Mouse (Mus musculus): ENCODE results near the gene Ezh2. TPM values are rescaled to one million over a fixed set of nuclear protein-coding genes. Genes with fewer than 3 reads are reported as not detected.
"Not testable (repeated sequence)": the region's sequence is repeated elsewhere in the genome, so short reads cannot be mapped to it uniquely, and the experiment has no call there.

Ezh2 gene
- total and polyA plus RNA-seq, 2 experiments from 2014 or later = 23.1 to 32.0 TPM

- TF ChIP-seq CTCF (IDR thresholded peaks at IDR 0.05; ENCODE audit: low read depth) = no peak
- WGBS = 7% methylated on average over 9 of the region's 9 CpGs
- ATAC-seq (no peak), DNase-seq (ENCODE audit: low spot score) (peak; percentile 2)
- Histone ChIP-seq H3K4me3 (ENCODE audit: low read length) (peak overlapping the region; percentile 86), H3K36me3 (ENCODE audit: insufficient read depth, low read length) (no peaks in the 10 kb centered on the region), H3K4me2 (ENCODE audit: low read depth, low read length) (peak overlapping the region; percentile 94), H3K4me1 (ENCODE audit: insufficient read depth, low read length) (0 out of 2 replicates have a peak, but pooled peaks cover 3% of the 10 kb centered on the region), H3K27ac (peak overlapping the region; percentile 97), H3K9me3 (ENCODE audit: low read length) (no peaks in the 10 kb centered on the region), H3K27me3 (ENCODE audit: insufficient read depth, low read length) (no peaks in the 10 kb centered on the region), H3K9ac (replicated peaks; ENCODE audit: low read length) (peak overlapping the region; percentile 92)
Measured at GRCm38 (mm10) chr6:47593590-47593989, 1.6 kb downstream of the Ezh2 start.

- not testable (repeated sequence) for H3K4me2 ChIP-seq (ENCODE audit: low read depth, low read length); H3K27ac ChIP-seq; H3K4me3 ChIP-seq (ENCODE audit: low read length); ATAC-seq; H3K36me3 ChIP-seq (ENCODE audit: insufficient read depth, low read length); H3K9ac ChIP-seq (replicated peaks; ENCODE audit: low read length); H3K27me3 ChIP-seq (ENCODE audit: insufficient read depth, low read length); H3K9me3 ChIP-seq (ENCODE audit: low read length); DNase-seq (ENCODE audit: low spot score); H3K4me1 ChIP-seq (ENCODE audit: insufficient read depth, low read length)
- 96% methylated on average over 2 of the region's 2 CpGs for WGBS
Measured at GRCm38 (mm10) chr6:47587332-47587731, 7.8 kb downstream of the Ezh2 start.

- Histone ChIP-seq H3K9ac (replicated peaks; ENCODE audit: low read length) (no peak overlapping the region), H3K27ac (no peak overlapping the region), H3K27me3 (ENCODE audit: insufficient read depth, low read length) (no peaks in the 10 kb centered on the region), H3K4me2 (ENCODE audit: low read depth, low read length) (no peak overlapping the region), H3K4me1 (ENCODE audit: insufficient read depth, low read length) (no peaks in the 10 kb centered on the region), H3K4me3 (ENCODE audit: low read length) (no peak overlapping the region), H3K36me3 (ENCODE audit: insufficient read depth, low read length) (peaks cover 11% of the 10 kb centered on the region), H3K9me3 (ENCODE audit: low read length) (no peaks in the 10 kb centered on the region)
- ATAC-seq (no peak), DNase-seq (ENCODE audit: low spot score) (no peak)
- 93% methylated on average over 2 of the region's 2 CpGs for WGBS
- TF ChIP-seq CTCF (IDR thresholded peaks at IDR 0.05; ENCODE audit: low read depth) = no peak
Measured at GRCm38 (mm10) chr6:47572887-47573286, 22.3 kb downstream of the Ezh2 start.

GRCm38 (mm10) chr6:47565326-47566035, 29.7 kb downstream of the Ezh2 start:
- DNase-seq (ENCODE audit: low spot score) = peak; percentile 5
- Histone ChIP-seq H3K36me3 (ENCODE audit: insufficient read depth, low read length) (peaks cover 19% of the 10 kb centered on the region), H3K9me3 (ENCODE audit: low read length) (no peaks in the 10 kb centered on the region), H3K9ac (replicated peaks; ENCODE audit: low read length) (no peak overlapping the region), H3K4me2 (ENCODE audit: low read depth, low read length) (no peak overlapping the region), H3K4me1 (ENCODE audit: insufficient read depth, low read length) (no peaks in the 10 kb centered on the region), H3K27me3 (ENCODE audit: insufficient read depth, low read length) (no peaks in the 10 kb centered on the region), H3K27ac (no peak overlapping the region), H3K4me3 (ENCODE audit: low read length) (no peak overlapping the region)
- ATAC-seq = no peak
- 83% methylated on average over 1 of the region's 1 CpGs for WGBS
- TF ChIP-seq CTCF (IDR thresholded peaks at IDR 0.05; ENCODE audit: low read depth) = no peak

- ATAC-seq = no peak
- H3K27ac ChIP-seq = no peak overlapping the region
- H3K4me2 ChIP-seq (ENCODE audit: low read depth, low read length) = no peak overlapping the region
- H3K9me3 ChIP-seq (ENCODE audit: low read length) = no peaks in the 10 kb centered on the region
- no peaks in the 10 kb centered on the region for H3K36me3 ChIP-seq (ENCODE audit: insufficient read depth, low read length)
- DNase-seq (ENCODE audit: low spot score) = no peak
- H3K27me3 ChIP-seq (ENCODE audit: insufficient read depth, low read length) = no peaks in the 10 kb centered on the region
- H3K4me1 ChIP-seq (ENCODE audit: insufficient read depth, low read length) = no peaks in the 10 kb centered on the region
- WGBS = 80% methylated on average over 5 of the region's 5 CpGs
- TF ChIP-seq CTCF (IDR thresholded peaks at IDR 0.05; ENCODE audit: low read depth) = peak; percentile 43
- no peak overlapping the region for H3K4me3 ChIP-seq (ENCODE audit: low read length)
- H3K9ac ChIP-seq (replicated peaks; ENCODE audit: low read length) = no peak overlapping the region
Measured at GRCm38 (mm10) chr6:47561426-47561825, 33.7 kb downstream of the Ezh2 start.

GRCm38 (mm10) chr6:47560846-47561245, 34.3 kb downstream of the Ezh2 start:
- Histone ChIP-seq H3K27me3 (ENCODE audit: insufficient read depth, low read length) (no peaks in the 10 kb centered on the region), H3K4me1 (ENCODE audit: insufficient read depth, low read length) (no peaks in the 10 kb centered on the region), H3K9me3 (ENCODE audit: low read length) (no peaks in the 10 kb centered on the region), H3K4me2 (ENCODE audit: low read depth, low read length) (no peak overlapping the region), H3K27ac (no peak overlapping the region), H3K36me3 (ENCODE audit: insufficient read depth, low read length) (no peaks in the 10 kb centered on the region), H3K9ac (replicated peaks; ENCODE audit: low read length) (no peak overlapping the region), H3K4me3 (ENCODE audit: low read length) (no peak overlapping the region)
- ATAC-seq (no peak), DNase-seq (ENCODE audit: low spot score) (no peak)
- no peak for TF ChIP-seq CTCF (IDR thresholded peaks at IDR 0.05; ENCODE audit: low read depth)
- 92% methylated on average over 2 of the region's 2 CpGs for WGBS

GRCm38 (mm10) chr6:47560407-47560806, 34.7 kb downstream of the Ezh2 start:
- Histone ChIP-seq H3K4me1 (ENCODE audit: insufficient read depth, low read length) (no peaks in the 10 kb centered on the region), H3K4me3 (ENCODE audit: low read length) (no peak overlapping the region), H3K9me3 (ENCODE audit: low read length) (no peaks in the 10 kb centered on the region), H3K36me3 (ENCODE audit: insufficient read depth, low read length) (peaks cover under 1% of the 10 kb centered on the region; the same call in 1 of the 2 replicates), H3K4me2 (ENCODE audit: low read depth, low read length) (no peak overlapping the region), H3K27me3 (ENCODE audit: insufficient read depth, low read length) (no peaks in the 10 kb centered on the region), H3K9ac (replicated peaks; ENCODE audit: low read length) (no peak overlapping the region), H3K27ac (no peak overlapping the region)
- no peak for TF ChIP-seq CTCF (IDR thresholded peaks at IDR 0.05; ENCODE audit: low read depth)
- ATAC-seq (no peak), DNase-seq (ENCODE audit: low spot score) (no peak)
